Mouse (Mus musculus): ENCODE results near the gene Olfr1240. TPM values are rescaled to one million over a fixed set of nuclear protein-coding genes. Genes with fewer than 3 reads are reported as not detected.

The Olfr1240 gene
- not detected in 2 replicates for polyA plus RNA-seq (2015; fragmentation: Nextera tagmentation; extraction: Ambion mirVana)

GRCm38 (mm10) chr2:89442900-89443299 is at the start of gene Olfr1240:
Gene Olfr1240 (minus strand): TSS chr2:89443000.
- DNase-seq (ENCODE audit: low spot score), result no peak

- DNase-seq (ENCODE audit: low spot score), result no peak
Measured at GRCm38 (mm10) chr2:89487026-89487425, 44.2 kb upstream of the Olfr1240 start, which contains the start of gene Olfr1241. Gene Olfr1241 (minus strand): TSS chr2:89487126.

GRCm38 (mm10) chr2:89420307-89420706 is 22.5 kb downstream of the Olfr1240 start, which contains the start of gene Olfr1239:
Gene Olfr1239 (minus strand): TSS chr2:89420407.
- no peak for DNase-seq (ENCODE audit: low spot score)

- DNase-seq (ENCODE audit: low spot score), result no peak
Measured at GRCm38 (mm10) chr2:89414557-89414956, 28.2 kb downstream of the Olfr1240 start.

- DNase-seq (ENCODE audit: low spot score), result no peak
Measured at GRCm38 (mm10) chr2:89409576-89409975, 33.2 kb downstream of the Olfr1240 start, which contains the start of gene Olfr1238. Gene Olfr1238 (minus strand): TSS chr2:89409676.

- DNase-seq (ENCODE audit: low spot score), result no peak
Measured at GRCm38 (mm10) chr2:89400882-89401281, 41.9 kb downstream of the Olfr1240 start.

Other genes with a start within 250 kb of the Olfr1240 start
- not detected in 2 replicates for gene Olfr1226, start 243.0 kb downstream of the Olfr1240 start, polyA plus RNA-seq (2015; fragmentation: Nextera tagmentation; extraction: Ambion mirVana)
- not detected in 2 replicates for gene Olfr1228, start 188.9 kb downstream of the Olfr1240 start, polyA plus RNA-seq (2015; fragmentation: Nextera tagmentation; extraction: Ambion mirVana)
- gene Olfr1229, start 155.0 kb downstream of the Olfr1240 start, polyA plus RNA-seq (2015; fragmentation: Nextera tagmentation; extraction: Ambion mirVana), result not detected in 2 replicates
- not detected in 2 replicates for gene Olfr1230, start 145.7 kb downstream of the Olfr1240 start, polyA plus RNA-seq (2015; fragmentation: Nextera tagmentation; extraction: Ambion mirVana)
- gene Olfr1231, start 135.9 kb downstream of the Olfr1240 start, polyA plus RNA-seq (2015; fragmentation: Nextera tagmentation; extraction: Ambion mirVana), result not detected in 2 replicates
- gene Olfr1232, start 113.3 kb downstream of the Olfr1240 start, polyA plus RNA-seq (2015; fragmentation: Nextera tagmentation; extraction: Ambion mirVana), result not detected in 2 replicates
- gene Olfr1233, start 100.6 kb downstream of the Olfr1240 start, polyA plus RNA-seq (2015; fragmentation: Nextera tagmentation; extraction: Ambion mirVana), result not detected in 2 replicates
- gene Olfr1234, start 78.1 kb downstream of the Olfr1240 start, polyA plus RNA-seq (2015; fragmentation: Nextera tagmentation; extraction: Ambion mirVana), result not detected in 2 replicates
- not detected in 2 replicates for gene Olfr1238, start 33.3 kb downstream of the Olfr1240 start, polyA plus RNA-seq (2015; fragmentation: Nextera tagmentation; extraction: Ambion mirVana)
- gene Olfr1239, start 22.6 kb downstream of the Olfr1240 start, polyA plus RNA-seq (2015; fragmentation: Nextera tagmentation; extraction: Ambion mirVana), result not detected in 2 replicates
- gene Olfr1241, start 44.1 kb upstream of the Olfr1240 start, polyA plus RNA-seq (2015; fragmentation: Nextera tagmentation; extraction: Ambion mirVana), result not detected in 2 replicates
- gene Olfr1242, start 55.3 kb upstream of the Olfr1240 start, polyA plus RNA-seq (2015; fragmentation: Nextera tagmentation; extraction: Ambion mirVana), result not detected in 2 replicates
- gene Olfr1243, start 88.5 kb upstream of the Olfr1240 start, polyA plus RNA-seq (2015; fragmentation: Nextera tagmentation; extraction: Ambion mirVana), result not detected in 2 replicates
- gene Olfr1245, start 135.4 kb upstream of the Olfr1240 start, polyA plus RNA-seq (2015; fragmentation: Nextera tagmentation; extraction: Ambion mirVana), result not detected in 2 replicates
- not detected in 2 replicates for gene Olfr1246, start 150.2 kb upstream of the Olfr1240 start, polyA plus RNA-seq (2015; fragmentation: Nextera tagmentation; extraction: Ambion mirVana)
- gene Olfr1247, start 171.1 kb upstream of the Olfr1240 start, polyA plus RNA-seq (2015; fragmentation: Nextera tagmentation; extraction: Ambion mirVana), result not detected in 2 replicates
- gene Olfr1248, start 175.2 kb upstream of the Olfr1240 start, polyA plus RNA-seq (2015; fragmentation: Nextera tagmentation; extraction: Ambion mirVana), result not detected in 2 replicates
- not detected in 2 replicates for gene Olfr1249, start 192.0 kb upstream of the Olfr1240 start, polyA plus RNA-seq (2015; fragmentation: Nextera tagmentation; extraction: Ambion mirVana)
- gene Olfr1250, start 218.5 kb upstream of the Olfr1240 start, polyA plus RNA-seq (2015; fragmentation: Nextera tagmentation; extraction: Ambion mirVana), result not detected in 2 replicates
- not detected in 2 replicates for gene Olfr1251, start 228.9 kb upstream of the Olfr1240 start, polyA plus RNA-seq (2015; fragmentation: Nextera tagmentation; extraction: Ambion mirVana)